Mouse (Mus musculus): ENCODE data around the gene Gm35315.

GRCm38 (mm10) chr5:110102429-110102828, 8.2 kb upstream of the Gm35315 start:
- no peak for TF ChIP-seq CTCF (IDR thresholded peaks at IDR 0.05; ENCODE audit: low read depth, low read length)
- no peak for TF ChIP-seq TAL1 (conservative IDR thresholded peaks at IDR 0.05; ENCODE audit: low read depth, low read length)

Data from G1E (cell line).